35 mouse cellular contexts compared by ENCODE assay signal in the genomic region with DNA sequence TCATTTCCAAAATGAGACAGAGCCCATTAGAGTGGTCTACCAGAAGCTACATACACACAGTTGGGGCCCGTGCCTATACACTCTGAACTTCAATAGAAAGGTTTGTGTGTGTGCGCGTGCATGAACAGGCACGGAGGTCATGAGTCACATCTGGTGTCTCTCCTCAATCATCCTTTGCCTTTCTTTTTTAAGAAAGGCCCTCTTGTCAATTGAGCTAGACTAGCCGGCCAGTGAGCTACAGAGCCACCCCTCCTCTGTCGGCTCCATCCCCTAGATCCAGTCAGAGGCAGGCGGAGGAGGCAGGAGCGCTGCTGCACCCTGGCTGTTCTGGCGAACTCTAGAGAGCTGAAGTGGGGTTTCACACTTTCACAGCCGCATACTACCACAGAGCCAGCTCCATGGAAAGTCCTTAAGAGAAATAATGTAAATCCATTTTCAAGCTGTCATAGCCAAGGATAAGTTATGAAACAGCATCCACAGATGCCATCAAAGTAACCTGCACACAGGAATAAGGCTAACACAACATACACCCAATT. TPM values are rescaled to one million over a fixed set of nuclear protein-coding genes. Genes with fewer than 3 reads are reported as not detected.
DNase-seq lines count a peak whose midpoint lies in the region; ATAC-seq and TF ChIP-seq lines count a peak whose summit lies in the region.
"Had no signal": no experiment of that assay in that cellular context is flagged by ENCODE, and none has a peak within 500 bp of the region (broad histone marks: within the 10 kb centered on the region; RNA-seq: fewer than 3 reads in every experiment).

No protein-coding gene starts in this region.

- intact Hi-C loops in gastrocnemius, adult 2 months (cut with DNase I), result no loop called here

- TF ChIP-seq EP300 in stomach, postnatal 0 days (optimal IDR thresholded peaks at IDR 0.05), result no peak

- peak; percentile 70 for DNase-seq in midbrain, embryonic 11.5 days (ENCODE audit: low spot score, missing footprints)
- peak; percentile 77 for DNase-seq in embryo, embryonic 10.5 days (ENCODE audit: low spot score)
- peak; percentile 38 for DNase-seq in embryonic facial prominence, embryonic 11.5 days (ENCODE audit: low spot score)
- DNase-seq in stomach, postnatal 0 days (ENCODE audit: low spot score), result no peak
- no peak for DNase-seq in lung, postnatal 4 days
- DNase-seq in gastrocnemius, adult 2 months, result no peak
- DNase-seq: adrenal gland, postnatal 14 days; cerebellum, adult 11-12 months; cerebellum, postnatal 14 days; gastrocnemius, postnatal 10 days; heart, postnatal 14 days; kidney, adult 9 months; kidney, postnatal 10 days; liver; lung, adult 2 months; lung, postnatal 10 days; right cerebral cortex, postnatal 4 days had no signal

- no peak for TF ChIP-seq CTCF in stomach, postnatal 0 days (IDR thresholded peaks at IDR 0.05; ENCODE audit: low read depth)
- TF ChIP-seq CTCF in gastrocnemius, adult 2 months (IDR thresholded peaks at IDR 0.05), result no peak

- peaks cover 8% of the 10 kb centered on the region for H3K4me1 ChIP-seq in midbrain, embryonic 11.5 days (ENCODE audit: control insufficient read depth, insufficient read depth, low read length)
- H3K4me1 ChIP-seq in midbrain, embryonic 13.5 days (replicated peaks), result peaks cover 31% of the 10 kb centered on the region
- no peaks in the 10 kb centered on the region for H3K4me1 ChIP-seq in embryonic facial prominence, embryonic 11.5 days (ENCODE audit: control insufficient read depth, insufficient read depth, low read length)
- peaks cover 24% of the 10 kb centered on the region for H3K4me1 ChIP-seq in stomach, postnatal 0 days (replicated peaks; ENCODE audit: control insufficient read depth, insufficient read depth)

- no peak overlapping the region for H3K4me3 ChIP-seq in midbrain, embryonic 11.5 days (ENCODE audit: low read depth, low read length)
- H3K4me3 ChIP-seq in midbrain, embryonic 13.5 days (replicated peaks), result no peak overlapping the region
- no peak overlapping the region for H3K4me3 ChIP-seq in embryonic facial prominence, embryonic 11.5 days (ENCODE audit: low read depth, low read length)
- H3K4me3 ChIP-seq in stomach, postnatal 0 days (ENCODE audit: low read depth, low read length), result no peak overlapping the region
- no peak overlapping the region for H3K4me3 ChIP-seq in gastrocnemius, adult 2 months
- H3K4me3 ChIP-seq: embryonic facial prominence, embryonic 15.5 days; forebrain, embryonic 13.5 days; hindbrain, embryonic 12.5 days; midbrain, embryonic 12.5 days had no signal

- no peaks in the 10 kb centered on the region for H3K36me3 ChIP-seq in midbrain, embryonic 11.5 days (ENCODE audit: control insufficient read depth, insufficient read depth, low read length)
- no peaks in the 10 kb centered on the region for H3K36me3 ChIP-seq in midbrain, embryonic 13.5 days
- H3K36me3 ChIP-seq in embryonic facial prominence, embryonic 11.5 days (replicated peaks; ENCODE audit: control insufficient read depth, insufficient read depth, low read depth, low read length), result no peaks in the 10 kb centered on the region
- H3K36me3 ChIP-seq in stomach, postnatal 0 days (ENCODE audit: control insufficient read depth, insufficient read depth, low read length), result no peaks in the 10 kb centered on the region
- H3K36me3 ChIP-seq: embryonic facial prominence, embryonic 15.5 days; hindbrain, embryonic 12.5 days; midbrain, embryonic 12.5 days had no signal

- no peak overlapping the region for H3K4me2 ChIP-seq in midbrain, embryonic 11.5 days
- no peak overlapping the region for H3K4me2 ChIP-seq in midbrain, embryonic 13.5 days (replicated peaks)
- H3K4me2 ChIP-seq in embryonic facial prominence, embryonic 11.5 days (ENCODE audit: low read depth, low read length), result no peak overlapping the region
- no peak overlapping the region for H3K4me2 ChIP-seq in stomach, postnatal 0 days (replicated peaks; ENCODE audit: low read depth)
- H3K4me2 ChIP-seq: embryonic facial prominence, embryonic 15.5 days; forebrain, embryonic 13.5 days; hindbrain, embryonic 12.5 days; midbrain, embryonic 12.5 days had no signal

- no peak overlapping the region for H3K9ac ChIP-seq in midbrain, embryonic 11.5 days (ENCODE audit: low read length)
- H3K9ac ChIP-seq in midbrain, embryonic 13.5 days (replicated peaks), result no peak overlapping the region
- H3K9ac ChIP-seq in embryonic facial prominence, embryonic 11.5 days (replicated peaks; ENCODE audit: low read length), result no peak overlapping the region
- no peak overlapping the region for H3K9ac ChIP-seq in stomach, postnatal 0 days (ENCODE audit: low read length)
- H3K9ac ChIP-seq: embryonic facial prominence, embryonic 15.5 days; forebrain, embryonic 13.5 days; hindbrain, embryonic 12.5 days; liver, embryonic 14.5 days; midbrain, embryonic 12.5 days had no signal

- WGBS in midbrain, embryonic 11.5 days, result 60% methylated on average over 10 of the region's 10 CpGs
- 61% methylated on average over 10 of the region's 10 CpGs for WGBS in midbrain, embryonic 13.5 days
- 24% methylated on average over 10 of the region's 10 CpGs for WGBS in embryonic facial prominence, embryonic 11.5 days
- 48% methylated on average over 10 of the region's 10 CpGs for WGBS in stomach, postnatal 0 days

- H3K27me3 ChIP-seq in midbrain, embryonic 11.5 days (ENCODE audit: control insufficient read depth, insufficient read depth, low read length), result no peaks in the 10 kb centered on the region
- no peaks in the 10 kb centered on the region for H3K27me3 ChIP-seq in midbrain, embryonic 13.5 days
- no peaks in the 10 kb centered on the region for H3K27me3 ChIP-seq in embryonic facial prominence, embryonic 11.5 days (ENCODE audit: control insufficient read depth, insufficient read depth, low read length)
- no peaks in the 10 kb centered on the region for H3K27me3 ChIP-seq in stomach, postnatal 0 days (ENCODE audit: control insufficient read depth, insufficient read depth, low read length)
- H3K27me3 ChIP-seq: embryonic facial prominence, embryonic 15.5 days; forebrain, embryonic 13.5 days; hindbrain, embryonic 12.5 days; midbrain, embryonic 12.5 days had no signal

- H3K27ac ChIP-seq in midbrain, embryonic 11.5 days (ENCODE audit: low read depth, low read length), result no peak overlapping the region
- H3K27ac ChIP-seq in midbrain, embryonic 13.5 days, result no peak overlapping the region
- H3K27ac ChIP-seq in embryonic facial prominence, embryonic 11.5 days (replicated peaks; ENCODE audit: low read depth, low read length), result no peak overlapping the region
- H3K27ac ChIP-seq in stomach, postnatal 0 days (replicated peaks), result 0 out of 2 replicates have a peak overlapping the region, but pooled peaks have one; percentile 6
- H3K27ac ChIP-seq in gastrocnemius, adult 2 months, result no peak overlapping the region
- H3K27ac ChIP-seq: embryonic facial prominence, embryonic 15.5 days; forebrain, embryonic 13.5 days; hindbrain, embryonic 12.5 days; liver, embryonic 14.5 days; midbrain, embryonic 12.5 days had no signal

- no peaks in the 10 kb centered on the region for H3K9me3 ChIP-seq in midbrain, embryonic 11.5 days (ENCODE audit: control insufficient read depth, low read length)
- H3K9me3 ChIP-seq in midbrain, embryonic 13.5 days, result no peaks in the 10 kb centered on the region
- H3K9me3 ChIP-seq in embryonic facial prominence, embryonic 11.5 days (replicated peaks; ENCODE audit: control insufficient read depth, low read length), result no peaks in the 10 kb centered on the region
- H3K9me3 ChIP-seq in stomach, postnatal 0 days (ENCODE audit: control insufficient read depth, low read length), result no peaks in the 10 kb centered on the region
- H3K9me3 ChIP-seq: embryonic facial prominence, embryonic 15.5 days; forebrain, embryonic 13.5 days; hindbrain, embryonic 12.5 days; midbrain, embryonic 12.5 days had no signal

- ATAC-seq in midbrain, embryonic 11.5 days (ENCODE audit: low FRiP score), result peak; percentile 25; the same call in 1 of the 2 replicates
- ATAC-seq in midbrain, embryonic 13.5 days, result no peak
- no peak for ATAC-seq in embryonic facial prominence, embryonic 11.5 days (replicated peaks; ENCODE audit: insufficient number of reproducible peaks, low FRiP score, low TSS enrichment, low read depth)
- ATAC-seq in stomach, postnatal 0 days (ENCODE audit: low FRiP score, low TSS enrichment), result no peak
- ATAC-seq: CD4-positive, CD25-positive, alpha-beta regulatory T cell, adult 4 months; forebrain, embryonic 13.5 days; intestine, postnatal 0 days had no signal

RNA-seq across cellular contexts. Expression of gene Cmtm4, which starts 16.2 kb away (rescaled TPM):
- polyA plus RNA-seq in midbrain, embryonic 11.5 days (2014; fragmentation: Nextera tagmentation; extraction: Ambion mirVana), result 2.2 and 2.6 TPM in 2 replicates
- 1.8 TPM in 2 replicates for polyA plus RNA-seq in midbrain, embryonic 13.5 days (2015; fragmentation: Nextera tagmentation; extraction: Ambion mirVana)
- 3.3 and 3.8 TPM in 2 replicates for polyA plus RNA-seq in embryonic facial prominence, embryonic 11.5 days (2014; fragmentation: Nextera tagmentation; extraction: Ambion mirVana)
- polyA plus RNA-seq in stomach, postnatal 0 days (2015; fragmentation: Nextera tagmentation; extraction: Ambion mirVana), result 4.6 and 4.8 TPM in 2 replicates
- total RNA-seq in gastrocnemius, adult 2 months (2021), result 1 to 10 TPM; 3.9 to 5.7 TPM

RNA-seq across cellular contexts. Expression of gene Cmtm3, which starts 40.2 kb away (rescaled TPM):
- 70.3 and 74.3 TPM in 2 replicates for polyA plus RNA-seq in midbrain, embryonic 11.5 days (2014; fragmentation: Nextera tagmentation; extraction: Ambion mirVana)
- polyA plus RNA-seq in midbrain, embryonic 13.5 days (2015; fragmentation: Nextera tagmentation; extraction: Ambion mirVana), result 31.4 and 34.9 TPM in 2 replicates
- polyA plus RNA-seq in embryonic facial prominence, embryonic 11.5 days (2014; fragmentation: Nextera tagmentation; extraction: Ambion mirVana), result 131 and 139 TPM in 2 replicates
- polyA plus RNA-seq in stomach, postnatal 0 days (2015; fragmentation: Nextera tagmentation; extraction: Ambion mirVana), result 48.4 and 52.1 TPM in 2 replicates
- total RNA-seq in gastrocnemius, adult 2 months (2021), result 1 to 10 TPM; 3.5 to 8.5 TPM

RNA-seq across cellular contexts. Expression of gene Cmtm2b, which starts 57.3 kb away (rescaled TPM):
- not detected in 2 replicates for polyA plus RNA-seq in midbrain, embryonic 11.5 days (2014; fragmentation: Nextera tagmentation; extraction: Ambion mirVana)
- polyA plus RNA-seq in midbrain, embryonic 13.5 days (2015; fragmentation: Nextera tagmentation; extraction: Ambion mirVana), result not detected in 2 replicates
- not detected in 2 replicates for polyA plus RNA-seq in embryonic facial prominence, embryonic 11.5 days (2014; fragmentation: Nextera tagmentation; extraction: Ambion mirVana)
- polyA plus RNA-seq in stomach, postnatal 0 days (2015; fragmentation: Nextera tagmentation; extraction: Ambion mirVana), result not detected in 2 replicates
- total RNA-seq in gastrocnemius, adult 2 months (2021), result not detected
- total RNA-seq: adrenal gland, postnatal 14 days; gastrocnemius, postnatal 10 days; heart, adult 8-10 months; heart, postnatal 14 days; left cerebral cortex, postnatal 10 days; neutrophil, adult 5-6 weeks had no signal
- polyA plus RNA-seq: CD4-positive, CD25-positive, alpha-beta regulatory T cell, adult 4 months; cortical plate, adult 2 months; embryonic facial prominence, embryonic 15.5 days; forebrain, embryonic 13.5 days; frontal cortex, adult 2 months; heart, embryonic 14.5 days; hindbrain, embryonic 12.5 days; intestine, postnatal 0 days; large intestine, adult 2 months; limb, embryonic 11.5 days; liver, embryonic 14.5 days; lung, adult 2 months; midbrain, embryonic 12.5 days; spleen, adult 2 months had no signal

RNA-seq across cellular contexts. Expression of gene Gm11020, which starts 58.0 kb away (rescaled TPM):
- not detected in 2 replicates for polyA plus RNA-seq in midbrain, embryonic 11.5 days (2014; fragmentation: Nextera tagmentation; extraction: Ambion mirVana)
- not detected in 2 replicates for polyA plus RNA-seq in midbrain, embryonic 13.5 days (2015; fragmentation: Nextera tagmentation; extraction: Ambion mirVana)
- not detected in 2 replicates for polyA plus RNA-seq in embryonic facial prominence, embryonic 11.5 days (2014; fragmentation: Nextera tagmentation; extraction: Ambion mirVana)
- polyA plus RNA-seq in stomach, postnatal 0 days (2015; fragmentation: Nextera tagmentation; extraction: Ambion mirVana), result not detected in 2 replicates
- total RNA-seq in gastrocnemius, adult 2 months (2021), result not detected
- total RNA-seq: adrenal gland, postnatal 14 days; gastrocnemius, postnatal 10 days; heart, adult 8-10 months; heart, postnatal 14 days; left cerebral cortex, postnatal 10 days; neutrophil, adult 5-6 weeks had no signal
- polyA plus RNA-seq: CD4-positive, CD25-positive, alpha-beta regulatory T cell, adult 4 months; cortical plate, adult 2 months; embryonic facial prominence, embryonic 15.5 days; forebrain, embryonic 13.5 days; frontal cortex, adult 2 months; gonadal fat pad, adult 2 months; heart, embryonic 14.5 days; hindbrain, embryonic 12.5 days; intestine, postnatal 0 days; large intestine, adult 2 months; limb, embryonic 11.5 days; liver, embryonic 14.5 days; lung, adult 2 months; midbrain, embryonic 12.5 days; spleen, adult 2 months had no signal

Comparison
In these comparisons a context has a peak if more than half of its experiments do, and no peak if none do; other contexts are left out.
1. DNase-seq: peak in midbrain, embryonic 11.5 days (single experiment), embryo, embryonic 10.5 days (single experiment) and embryonic facial prominence, embryonic 11.5 days (single experiment); none in stomach, postnatal 0 days (single experiment), lung, postnatal 4 days (0 of 2) and gastrocnemius, adult 2 months (single experiment).